Mouse (Mus musculus): ENCODE measurements around the gene Olfr985. TPM values are rescaled to one million over a fixed set of nuclear protein-coding genes. Genes with fewer than 3 reads are reported as not detected.

Olfr985 gene
- not detected in 2 replicates for polyA plus RNA-seq (2015; fragmentation: Nextera tagmentation; extraction: Ambion mirVana)

DNA sequence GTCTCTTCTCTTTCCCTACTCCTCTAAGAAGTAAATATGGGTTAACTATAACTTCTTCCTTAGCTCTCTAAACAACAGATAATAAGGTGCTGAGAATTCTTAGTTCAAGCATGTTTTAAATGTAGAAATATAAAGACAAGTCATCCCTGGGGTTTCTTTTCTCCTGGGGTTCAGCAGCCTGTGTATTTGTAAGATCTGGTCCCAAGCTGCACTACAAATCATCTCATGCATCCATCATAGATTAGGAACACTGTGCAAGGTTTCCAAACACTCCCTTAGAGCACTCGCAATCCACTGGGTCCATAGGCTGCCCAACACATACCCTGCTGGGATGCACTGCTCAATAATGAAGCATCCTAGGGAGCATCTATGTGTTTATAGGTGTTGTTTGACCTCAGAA lies at the start of gene Olfr985:
TSS of gene Olfr985 (minus strand) at position 101 of the 400 bp plus-strand sequence.
- Histone ChIP-seq H3K4me2 (ENCODE audit: low read depth, low read length) (no peak within 1 kb of the TSS), H3K9ac (ENCODE audit: low read length) (no peak within 1 kb of the TSS), H3K9me3 (replicated peaks; ENCODE audit: control insufficient read depth, low read length) (no peaks in the 10 kb centered on the region), H3K27me3 (ENCODE audit: control insufficient read depth, insufficient read depth, low read length) (no peaks in the 10 kb centered on the region), H3K27ac (ENCODE audit: low read length) (no peak within 1 kb of the TSS), H3K4me3 (replicated peaks; ENCODE audit: low read length) (no peak within 1 kb of the TSS), H3K36me3 (ENCODE audit: control insufficient read depth, insufficient read depth, low read length) (no peaks in the 10 kb centered on the region), H3K4me1 (ENCODE audit: control insufficient read depth, insufficient read depth, low read length) (no peaks in the 10 kb centered on the region)
- WGBS = 87% methylated on average over 1 of the region's 1 CpGs
- no peak for ATAC-seq (ENCODE audit: insufficient read depth, low FRiP score)

DNA sequence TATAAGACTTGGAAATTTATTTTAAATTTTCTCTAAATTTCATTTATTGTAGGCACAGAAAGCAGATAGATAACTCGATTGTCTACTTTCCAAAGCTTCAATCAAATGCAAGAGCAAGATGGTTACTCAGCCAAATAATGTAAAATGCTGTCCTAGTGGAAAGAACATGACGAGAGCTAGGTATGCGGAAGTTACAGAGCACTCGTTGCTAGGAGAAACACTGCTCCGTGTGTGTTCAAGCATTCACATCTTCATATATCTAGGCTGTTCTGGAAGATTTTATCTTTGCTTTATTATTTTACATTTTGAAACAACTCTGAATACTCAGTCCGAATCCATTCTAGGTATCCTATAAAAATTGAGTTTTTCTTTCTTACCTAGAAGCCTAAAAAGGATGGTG lies 47.0 kb upstream of the Olfr985 start:
- ATAC-seq (ENCODE audit: insufficient read depth, low FRiP score) = no peak
- no peaks in the 10 kb centered on the region for H3K9me3 ChIP-seq (replicated peaks; ENCODE audit: control insufficient read depth, low read length)
- no peak overlapping the region for H3K9ac ChIP-seq (ENCODE audit: low read length)
- no peaks in the 10 kb centered on the region for H3K4me1 ChIP-seq (ENCODE audit: control insufficient read depth, insufficient read depth, low read length)
- no peaks in the 10 kb centered on the region for H3K36me3 ChIP-seq (ENCODE audit: control insufficient read depth, insufficient read depth, low read length)
- H3K4me3 ChIP-seq (replicated peaks; ENCODE audit: low read length) = no peak overlapping the region
- no peak overlapping the region for H3K27ac ChIP-seq (ENCODE audit: low read length)
- no peaks in the 10 kb centered on the region for H3K27me3 ChIP-seq (ENCODE audit: control insufficient read depth, insufficient read depth, low read length)
- WGBS = 77% methylated on average over 6 of the region's 6 CpGs
- H3K4me2 ChIP-seq (ENCODE audit: low read depth, low read length) = no peak overlapping the region

DNA sequence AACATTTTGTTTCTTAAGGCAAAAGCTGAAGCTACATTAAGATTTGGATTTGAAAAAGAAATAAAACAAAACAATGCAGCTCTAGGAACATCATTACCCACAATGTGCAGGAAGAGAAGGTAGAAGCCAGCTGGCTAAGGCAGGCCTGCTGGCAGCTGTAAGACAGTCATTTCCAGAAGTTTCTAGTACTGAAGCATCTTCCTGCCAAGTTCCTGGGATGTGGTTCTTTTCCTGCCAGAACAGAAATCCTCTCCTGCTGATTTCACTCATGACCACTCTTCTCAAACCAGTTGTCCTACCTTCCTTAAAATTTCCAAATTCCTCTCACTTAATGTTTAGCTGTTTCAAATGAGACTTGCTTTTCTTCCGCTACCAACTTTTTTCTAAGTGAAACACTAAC lies 36.5 kb upstream of the Olfr985 start:
- no peak overlapping the region for H3K4me3 ChIP-seq (replicated peaks; ENCODE audit: low read length)
- no peaks in the 10 kb centered on the region for H3K9me3 ChIP-seq (replicated peaks; ENCODE audit: control insufficient read depth, low read length)
- WGBS = 77% methylated on average over 1 of the region's 1 CpGs
- H3K4me2 ChIP-seq (ENCODE audit: low read depth, low read length) = no peak overlapping the region
- ATAC-seq (ENCODE audit: insufficient read depth, low FRiP score) = no peak
- H3K27me3 ChIP-seq (ENCODE audit: control insufficient read depth, insufficient read depth, low read length) = no peaks in the 10 kb centered on the region
- no peaks in the 10 kb centered on the region for H3K36me3 ChIP-seq (ENCODE audit: control insufficient read depth, insufficient read depth, low read length)
- no peak overlapping the region for H3K9ac ChIP-seq (ENCODE audit: low read length)
- H3K27ac ChIP-seq (ENCODE audit: low read length) = no peak overlapping the region
- no peaks in the 10 kb centered on the region for H3K4me1 ChIP-seq (ENCODE audit: control insufficient read depth, insufficient read depth, low read length)

DNA sequence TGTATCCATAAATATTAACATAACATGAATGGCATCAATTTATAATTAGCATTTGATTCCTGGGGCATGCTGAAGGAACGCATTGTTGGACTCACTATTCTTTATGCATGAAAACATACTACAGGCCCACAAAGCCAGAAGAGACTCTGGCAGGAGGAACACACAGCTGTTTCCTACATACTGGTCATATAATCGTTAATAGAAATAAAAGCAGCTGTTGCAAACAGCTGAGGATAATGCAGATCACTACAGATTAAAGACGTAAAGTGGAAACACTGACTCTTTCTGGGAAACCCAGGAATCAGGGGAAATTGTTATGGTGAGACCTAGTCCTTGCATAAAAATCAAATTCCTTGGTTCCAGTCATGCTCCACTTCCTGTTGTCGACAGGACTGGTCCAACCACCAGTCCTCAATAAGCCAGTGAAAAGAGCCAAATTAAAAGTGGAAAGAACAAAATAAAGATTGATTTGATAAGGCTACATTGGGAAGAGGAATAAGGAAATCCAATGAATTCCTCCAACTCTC lies 25.2 kb upstream of the Olfr985 start:
- H3K9ac ChIP-seq (ENCODE audit: low read length) = no peak overlapping the region
- H3K4me2 ChIP-seq (ENCODE audit: low read depth, low read length) = no peak overlapping the region
- H3K27ac ChIP-seq (ENCODE audit: low read length) = no peak overlapping the region
- H3K9me3 ChIP-seq (replicated peaks; ENCODE audit: control insufficient read depth, low read length) = no peaks in the 10 kb centered on the region
- no peaks in the 10 kb centered on the region for H3K4me1 ChIP-seq (ENCODE audit: control insufficient read depth, insufficient read depth, low read length)
- no peak for ATAC-seq (ENCODE audit: insufficient read depth, low FRiP score)
- H3K36me3 ChIP-seq (ENCODE audit: control insufficient read depth, insufficient read depth, low read length) = no peaks in the 10 kb centered on the region
- H3K27me3 ChIP-seq (ENCODE audit: control insufficient read depth, insufficient read depth, low read length) = no peaks in the 10 kb centered on the region
- H3K4me3 ChIP-seq (replicated peaks; ENCODE audit: low read length) = no peak overlapping the region
- 58% methylated on average over 4 of the region's 4 CpGs for WGBS

DNA sequence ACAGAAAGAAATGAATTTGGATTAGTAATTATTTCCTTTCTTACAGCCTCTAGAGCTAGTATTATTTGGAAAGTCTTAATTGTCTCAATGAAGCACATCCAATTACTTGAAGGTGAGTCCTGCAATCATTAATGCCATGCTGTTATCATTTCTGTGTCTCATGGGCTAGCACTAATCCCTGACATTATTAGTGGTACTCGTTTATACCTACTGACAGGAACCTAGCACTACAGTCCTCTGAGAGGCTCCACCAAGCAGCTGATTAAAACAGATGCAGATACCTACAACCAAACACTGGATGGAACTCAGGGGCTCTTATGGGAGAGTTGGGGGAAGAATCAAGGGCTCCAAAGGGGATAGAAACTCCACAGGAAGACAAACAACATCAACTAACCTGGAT lies 11.6 kb upstream of the Olfr985 start:
- Histone ChIP-seq H3K27ac (ENCODE audit: low read length) (no peak overlapping the region), H3K4me2 (ENCODE audit: low read depth, low read length) (no peak overlapping the region), H3K4me1 (ENCODE audit: control insufficient read depth, insufficient read depth, low read length) (no peaks in the 10 kb centered on the region), H3K36me3 (ENCODE audit: control insufficient read depth, insufficient read depth, low read length) (no peaks in the 10 kb centered on the region), H3K4me3 (replicated peaks; ENCODE audit: low read length) (no peak overlapping the region), H3K9me3 (replicated peaks; ENCODE audit: control insufficient read depth, low read length) (no peaks in the 10 kb centered on the region), H3K9ac (ENCODE audit: low read length) (no peak overlapping the region), H3K27me3 (ENCODE audit: control insufficient read depth, insufficient read depth, low read length) (no peaks in the 10 kb centered on the region)
- ATAC-seq (ENCODE audit: insufficient read depth, low FRiP score) = no peak
- WGBS = 57% methylated on average over 1 of the region's 1 CpGs

DNA sequence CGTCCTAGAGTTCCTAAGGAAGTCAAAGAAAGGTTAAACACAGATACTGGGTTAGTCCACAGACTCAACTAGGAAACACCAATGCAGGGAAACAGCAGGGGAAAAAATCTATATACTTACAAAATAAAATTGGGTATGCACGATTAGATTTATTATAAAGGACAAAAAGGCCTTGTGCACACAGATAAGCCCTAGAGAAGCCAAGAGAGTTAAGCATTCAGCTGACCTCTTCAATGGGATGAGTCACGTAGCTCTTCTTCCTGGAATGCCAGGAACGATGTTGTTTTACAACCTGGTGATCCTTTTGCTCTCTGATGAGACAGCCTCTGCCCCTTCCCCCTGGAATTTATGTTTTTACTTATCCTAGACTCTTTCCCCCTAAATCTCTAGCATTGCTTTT lies 9.5 kb upstream of the Olfr985 start:
- Histone ChIP-seq H3K4me2 (ENCODE audit: low read depth, low read length) (no peak overlapping the region), H3K9ac (ENCODE audit: low read length) (no peak overlapping the region), H3K36me3 (ENCODE audit: control insufficient read depth, insufficient read depth, low read length) (no peaks in the 10 kb centered on the region), H3K9me3 (replicated peaks; ENCODE audit: control insufficient read depth, low read length) (no peaks in the 10 kb centered on the region), H3K27ac (ENCODE audit: low read length) (no peak overlapping the region), H3K4me3 (replicated peaks; ENCODE audit: low read length) (no peak overlapping the region), H3K4me1 (ENCODE audit: control insufficient read depth, insufficient read depth, low read length) (no peaks in the 10 kb centered on the region), H3K27me3 (ENCODE audit: control insufficient read depth, insufficient read depth, low read length) (no peaks in the 10 kb centered on the region)
- 46% methylated on average over 4 of the region's 4 CpGs for WGBS
- no peak for ATAC-seq (ENCODE audit: insufficient read depth, low FRiP score)

DNA sequence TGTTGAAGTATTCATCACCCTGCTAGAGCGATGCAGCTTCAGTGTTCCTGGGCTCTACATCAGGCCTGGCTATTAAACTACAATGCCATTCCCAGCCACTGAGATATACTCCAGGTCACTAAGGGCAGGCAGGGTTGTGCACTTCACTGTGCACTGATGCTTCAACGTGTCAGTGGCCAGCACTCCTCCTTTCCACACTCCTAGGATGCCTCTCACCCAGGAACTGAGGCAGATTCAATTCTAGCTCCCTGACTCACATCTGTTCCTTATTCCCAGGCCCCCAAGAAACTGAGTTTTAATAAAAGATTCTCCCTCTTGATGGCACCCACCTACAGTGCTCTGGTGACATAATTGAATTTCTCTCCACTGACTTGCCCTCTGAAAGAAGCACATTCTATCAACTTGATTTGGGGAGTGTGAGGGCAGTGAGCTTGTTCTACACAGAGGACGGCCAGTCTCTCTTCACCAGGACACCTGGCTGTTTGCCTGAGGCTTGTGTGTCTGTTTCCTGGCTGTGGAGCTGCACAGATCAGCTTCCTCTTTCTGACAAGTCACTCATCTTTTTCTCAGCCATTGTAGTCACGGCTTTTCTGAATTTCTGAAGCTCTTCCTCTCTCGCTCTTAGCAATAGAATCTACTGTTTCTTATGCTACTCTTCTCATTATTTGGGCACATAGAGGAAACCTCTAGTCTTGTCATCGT lies 7.2 kb upstream of the Olfr985 start:
- no peak overlapping the region for H3K4me3 ChIP-seq (replicated peaks; ENCODE audit: low read length)
- H3K4me1 ChIP-seq (ENCODE audit: control insufficient read depth, insufficient read depth, low read length) = no peaks in the 10 kb centered on the region
- 77% methylated on average over 6 of the region's 6 CpGs for WGBS
- no peaks in the 10 kb centered on the region for H3K27me3 ChIP-seq (ENCODE audit: control insufficient read depth, insufficient read depth, low read length)
- H3K36me3 ChIP-seq (ENCODE audit: control insufficient read depth, insufficient read depth, low read length) = no peaks in the 10 kb centered on the region
- no peak overlapping the region for H3K9ac ChIP-seq (ENCODE audit: low read length)
- no peak overlapping the region for H3K27ac ChIP-seq (ENCODE audit: low read length)
- no peak for ATAC-seq (ENCODE audit: insufficient read depth, low FRiP score)
- H3K4me2 ChIP-seq (ENCODE audit: low read depth, low read length) = no peak overlapping the region
- H3K9me3 ChIP-seq (replicated peaks; ENCODE audit: control insufficient read depth, low read length) = no peaks in the 10 kb centered on the region

DNA sequence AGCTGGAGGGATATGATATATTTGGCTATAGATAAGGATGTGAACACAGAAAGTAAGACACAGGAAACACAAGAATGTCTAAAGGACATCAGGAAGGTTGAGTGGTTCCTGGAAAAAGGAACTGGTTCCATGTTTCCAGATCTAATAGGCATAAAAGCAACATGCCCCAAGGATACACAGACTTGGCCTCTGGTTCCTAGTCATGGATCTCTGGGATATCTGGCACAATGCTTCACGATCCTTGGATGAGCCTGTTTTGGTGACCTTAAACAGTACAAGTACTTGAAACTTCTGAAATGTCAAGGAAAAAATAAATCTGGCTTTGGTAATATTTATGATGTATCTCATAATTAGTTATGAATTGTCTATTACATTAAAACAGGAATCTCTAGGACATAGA lies 572 bp upstream of the Olfr985 start:
- Histone ChIP-seq H3K27ac (ENCODE audit: low read length) (no peak overlapping the region), H3K36me3 (ENCODE audit: control insufficient read depth, insufficient read depth, low read length) (no peaks in the 10 kb centered on the region), H3K4me3 (replicated peaks; ENCODE audit: low read length) (no peak overlapping the region), H3K9me3 (replicated peaks; ENCODE audit: control insufficient read depth, low read length) (no peaks in the 10 kb centered on the region), H3K4me2 (ENCODE audit: low read depth, low read length) (no peak overlapping the region), H3K9ac (ENCODE audit: low read length) (no peak overlapping the region), H3K27me3 (ENCODE audit: control insufficient read depth, insufficient read depth, low read length) (no peaks in the 10 kb centered on the region), H3K4me1 (ENCODE audit: control insufficient read depth, insufficient read depth, low read length) (no peaks in the 10 kb centered on the region)
- no peak for ATAC-seq (ENCODE audit: insufficient read depth, low FRiP score)
- WGBS = 91% methylated on average over 1 of the region's 1 CpGs

DNA sequence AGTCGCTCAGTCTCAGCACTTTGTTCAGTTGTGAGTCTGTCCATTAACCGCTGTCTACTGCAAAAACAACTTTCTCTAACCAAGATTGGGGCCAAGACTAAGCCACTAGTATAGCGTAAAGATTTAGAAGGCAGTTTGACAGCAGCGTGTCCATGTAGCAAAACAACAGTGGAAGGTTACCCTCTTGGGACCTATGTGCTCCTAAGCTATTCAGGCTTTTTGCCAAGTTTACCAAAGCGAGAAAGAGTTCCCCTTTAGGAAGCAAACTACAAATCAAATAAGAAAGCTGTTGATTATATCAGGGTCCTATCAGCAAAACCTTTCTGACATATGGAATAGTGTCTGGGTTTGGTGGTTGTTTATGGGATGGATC lies 12.7 kb downstream of the Olfr985 start:
- H3K4me1 ChIP-seq (ENCODE audit: control insufficient read depth, insufficient read depth, low read length) = no peaks in the 10 kb centered on the region
- no peak overlapping the region for H3K9ac ChIP-seq (ENCODE audit: low read length)
- ATAC-seq (ENCODE audit: insufficient read depth, low FRiP score) = no peak; the same call in 1 of the 2 replicates
- H3K4me2 ChIP-seq (ENCODE audit: low read depth, low read length) = peak overlapping the region; percentile 13; the same call in 1 of the 2 replicates
- 66% methylated on average over 5 of the region's 5 CpGs for WGBS
- peak overlapping the region; percentile 3; the same call in 1 of the 2 replicates for H3K27ac ChIP-seq (ENCODE audit: low read length)
- H3K9me3 ChIP-seq (replicated peaks; ENCODE audit: control insufficient read depth, low read length) = no peaks in the 10 kb centered on the region
- H3K4me3 ChIP-seq (replicated peaks; ENCODE audit: low read length) = no peak overlapping the region
- H3K36me3 ChIP-seq (ENCODE audit: control insufficient read depth, insufficient read depth, low read length) = no peaks in the 10 kb centered on the region
- no peaks in the 10 kb centered on the region for H3K27me3 ChIP-seq (ENCODE audit: control insufficient read depth, insufficient read depth, low read length)

Data from stomach, embryonic 16.5 days (tissue).